Mouse (Mus musculus) stomach, postnatal 0 days (tissue): ENCODE data around the gene Epor.

ENCODE experiments used
- CTCF ChIP-seq: IDR thresholded peaks from 2 replicates; pipeline ENCODE4 v1.5.1; 2016; ENCODE audit warnings: antibody characterized with exemption, low read depth, mild to moderate bottlenecking, moderate library complexity
- EP300 ChIP-seq: optimal IDR thresholded peaks from 2 replicates; pipeline ENCODE3; 2016; ENCODE audit warnings: antibody characterized with exemption

DNA sequence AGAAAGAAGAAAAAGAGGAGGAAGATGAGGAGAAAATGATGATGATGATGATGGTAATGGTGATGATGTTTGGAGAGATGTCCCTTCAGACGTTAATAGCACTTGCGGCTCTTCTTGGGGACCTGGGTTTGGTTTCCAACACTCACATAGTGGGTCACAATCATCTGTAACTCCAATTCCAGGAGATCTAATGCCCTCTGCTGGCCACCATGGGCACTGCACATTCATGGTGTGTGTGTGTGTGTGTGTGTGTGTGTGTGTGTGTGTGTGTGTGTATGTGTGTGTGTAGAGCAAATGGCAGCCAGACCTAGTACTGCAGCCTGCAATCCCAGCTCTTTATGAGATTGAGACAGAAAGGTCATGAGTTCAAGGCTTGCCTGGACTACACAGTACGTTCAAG lies 11.3 kb downstream of the Epor start:
- peak; percentile 61 for TF ChIP-seq CTCF
- TF ChIP-seq EP300, result no peak
